Comparison of ENCODE assay signal across 8 mouse cellular contexts in the genomic region with DNA sequence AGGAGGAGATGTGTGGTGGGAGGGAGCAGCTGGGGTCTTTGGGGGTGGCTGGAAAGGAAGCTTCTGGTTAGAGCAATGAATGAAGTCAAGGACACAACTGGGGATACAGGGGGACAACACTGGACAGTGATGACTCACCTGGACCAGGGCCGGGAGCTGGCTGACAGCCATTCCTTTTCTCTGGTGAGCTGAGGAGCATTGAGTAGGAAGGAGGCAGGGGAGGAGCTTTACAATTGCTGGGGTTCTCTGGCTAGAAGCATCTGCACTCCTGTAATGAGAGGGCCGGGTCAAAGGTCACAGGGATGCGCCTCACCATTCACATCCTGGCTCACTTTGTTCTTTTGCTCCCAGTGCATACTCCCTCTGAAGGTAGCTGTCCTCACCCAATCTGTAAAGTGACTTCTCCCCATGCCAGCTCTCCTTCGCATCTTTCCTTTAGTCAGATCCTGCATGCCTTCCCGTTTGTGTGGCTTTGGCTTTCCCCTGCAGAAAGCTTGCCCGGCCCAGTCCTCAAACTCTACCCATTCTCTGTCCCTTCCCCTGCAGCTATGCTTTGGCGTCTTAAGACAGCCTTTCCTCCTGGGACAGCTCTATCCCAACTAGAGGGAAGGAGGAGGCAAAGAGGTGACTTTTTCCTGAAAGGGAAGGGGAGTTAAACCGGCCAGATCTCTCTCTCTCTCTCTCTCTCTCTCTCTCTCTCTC. TPM values are rescaled to one million over a fixed set of nuclear protein-coding genes. Genes with fewer than 3 reads are reported as not detected.
DNase-seq lines count a peak whose midpoint lies in the region; ATAC-seq and TF ChIP-seq lines count a peak whose summit lies in the region.

No protein-coding gene starts in this region.

- H3K9ac ChIP-seq in lung, embryonic 16.5 days (ENCODE audit: low read length): peak overlapping the region; percentile 64
- H3K9ac ChIP-seq in heart, embryonic 14.5 days (ENCODE audit: low read length): peak overlapping the region; percentile 76
- H3K9ac ChIP-seq in limb, embryonic 11.5 days (ENCODE audit: low read length): peak overlapping the region; percentile 63
- peak overlapping the region; percentile 73 for H3K9ac ChIP-seq in stomach, embryonic 16.5 days (ENCODE audit: low read length)

- peak overlapping the region; percentile 75 for H3K4me2 ChIP-seq in lung, embryonic 16.5 days (ENCODE audit: low read depth, low read length)
- peak overlapping the region; percentile 87 for H3K4me2 ChIP-seq in heart, embryonic 14.5 days (ENCODE audit: low read length)
- H3K4me2 ChIP-seq in limb, embryonic 11.5 days (ENCODE audit: low read depth, severe bottlenecking): peak overlapping the region; percentile 62
- H3K4me2 ChIP-seq in stomach, embryonic 16.5 days (ENCODE audit: low read depth, low read length): peak overlapping the region; percentile 66

- DNase-seq in lung, adult 2 months: no peak
- DNase-seq in cerebellum, adult 2 months: peak; percentile 48 to 49
- DNase-seq in limb, embryonic 11.5 days (ENCODE audit: low spot score): no peak
- no peak for DNase-seq in thymus, adult 18-20 months
- DNase-seq in layer of hippocampus, adult 9-10 months (ENCODE audit: low spot score): no peak

- 0 out of 2 replicates have a peak, but pooled peaks cover 2% of the 10 kb centered on the region for H3K36me3 ChIP-seq in lung, embryonic 16.5 days (ENCODE audit: control insufficient read depth, insufficient read depth, low read length)
- H3K36me3 ChIP-seq in heart, embryonic 14.5 days (ENCODE audit: control insufficient read depth, insufficient read depth, low read length): peaks cover 16% of the 10 kb centered on the region
- H3K36me3 ChIP-seq in limb, embryonic 11.5 days (ENCODE audit: control insufficient read depth, insufficient read depth, low read length): peaks cover 9% of the 10 kb centered on the region; the same call in 1 of the 2 replicates
- no peaks in the 10 kb centered on the region for H3K36me3 ChIP-seq in stomach, embryonic 16.5 days (ENCODE audit: control insufficient read depth, insufficient read depth, low read length)

- H3K9me3 ChIP-seq in lung, embryonic 16.5 days (ENCODE audit: control insufficient read depth, low read length): no peaks in the 10 kb centered on the region
- H3K9me3 ChIP-seq in heart, embryonic 14.5 days (ENCODE audit: control insufficient read depth, low read length): no peaks in the 10 kb centered on the region
- H3K9me3 ChIP-seq in limb, embryonic 11.5 days (ENCODE audit: control insufficient read depth, low read length): no peaks in the 10 kb centered on the region
- H3K9me3 ChIP-seq in stomach, embryonic 16.5 days (replicated peaks; ENCODE audit: control insufficient read depth, low read length): no peaks in the 10 kb centered on the region

- no peak for ATAC-seq in lung, embryonic 16.5 days (ENCODE audit: low read depth)
- ATAC-seq in heart, embryonic 14.5 days (ENCODE audit: insufficient number of reproducible peaks, insufficient read depth, low FRiP score, low read depth): no peak
- ATAC-seq in limb, embryonic 11.5 days (ENCODE audit: insufficient number of reproducible peaks, low FRiP score, low TSS enrichment, low read depth): no peak
- ATAC-seq in stomach, embryonic 16.5 days (ENCODE audit: insufficient read depth, low FRiP score): no peak

- no peak for TF ChIP-seq CTCF in lung, adult 2 months (IDR thresholded peaks at IDR 0.05; ENCODE audit: insufficient read depth, low read length)
- TF ChIP-seq CTCF in cerebellum, adult 2 months (IDR thresholded peaks at IDR 0.05; ENCODE audit: borderline replicate concordance, insufficient read depth, low read depth, low read length): no peak

- no peak for TF ChIP-seq POLR2A in lung, adult 2 months (IDR thresholded peaks at IDR 0.05; ENCODE audit: borderline replicate concordance, extremely low read depth, low read depth, low read length)
- no peak for TF ChIP-seq POLR2A in cerebellum, adult 2 months (IDR thresholded peaks at IDR 0.05; ENCODE audit: borderline replicate concordance, insufficient read depth, low read length)

- WGBS in lung, embryonic 16.5 days: 36% methylated on average over 8 of the region's 8 CpGs
- WGBS in lung, adult 2 months: 43% methylated on average over 8 of the region's 8 CpGs
- WGBS in cerebellum, adult 2 months: 33% methylated on average over 8 of the region's 8 CpGs
- 56% methylated on average over 8 of the region's 8 CpGs for WGBS in heart, embryonic 14.5 days
- WGBS in limb, embryonic 11.5 days: 53% methylated on average over 8 of the region's 8 CpGs
- WGBS in stomach, embryonic 16.5 days: 41% methylated on average over 8 of the region's 8 CpGs

- H3K27me3 ChIP-seq in lung, embryonic 16.5 days (ENCODE audit: control insufficient read depth, insufficient read depth, low read depth, low read length): no peaks in the 10 kb centered on the region
- no peaks in the 10 kb centered on the region for H3K27me3 ChIP-seq in cerebellum, adult 2 months (ENCODE audit: control insufficient read depth, insufficient read depth, low read length)
- H3K27me3 ChIP-seq in heart, embryonic 14.5 days (ENCODE audit: control insufficient read depth, insufficient read depth, low read length): no peaks in the 10 kb centered on the region
- no peaks in the 10 kb centered on the region for H3K27me3 ChIP-seq in limb, embryonic 11.5 days (ENCODE audit: control insufficient read depth, insufficient read depth, low read length)
- H3K27me3 ChIP-seq in stomach, embryonic 16.5 days (ENCODE audit: control insufficient read depth, insufficient read depth, low read length): no peaks in the 10 kb centered on the region

- H3K4me3 ChIP-seq in lung, embryonic 16.5 days (ENCODE audit: low read length): peak overlapping the region; percentile 52
- no peak overlapping the region for H3K4me3 ChIP-seq in lung, adult 2 months (replicated peaks; ENCODE audit: extremely low read depth, low read depth, low read length)
- peak overlapping the region; percentile 13 for H3K4me3 ChIP-seq in cerebellum, adult 2 months (replicated peaks; ENCODE audit: insufficient read depth, low read depth, low read length)
- peak overlapping the region; percentile 51 to 52 for H3K4me3 ChIP-seq in heart, embryonic 14.5 days (ENCODE audit: control insufficient read depth in 1 of 2, insufficient read depth in 1 of 2, low read depth in 1 of 2, low read length in 2 of 2)
- peak overlapping the region; percentile 28 for H3K4me3 ChIP-seq in limb, embryonic 11.5 days (ENCODE audit: low read depth, low read length)
- peak overlapping the region; percentile 52 for H3K4me3 ChIP-seq in stomach, embryonic 16.5 days (replicated peaks; ENCODE audit: low read length)

- peaks cover 6% of the 10 kb centered on the region; the same call in 1 of the 2 replicates for H3K4me1 ChIP-seq in lung, embryonic 16.5 days (replicated peaks; ENCODE audit: control insufficient read depth, insufficient read depth, low read length)
- H3K4me1 ChIP-seq in lung, adult 2 months (ENCODE audit: control insufficient read depth, insufficient read depth, low read length): no peaks in the 10 kb centered on the region; the same call in 1 of the 2 replicates
- peaks cover 8% of the 10 kb centered on the region; the same call in 1 of the 2 replicates for H3K4me1 ChIP-seq in cerebellum, adult 2 months (ENCODE audit: control insufficient read depth, insufficient read depth, low read length)
- H3K4me1 ChIP-seq in heart, embryonic 14.5 days (ENCODE audit: control insufficient read depth in 2 of 2, insufficient read depth in 2 of 2, low read length in 2 of 2): peaks cover 0 to 8% of the 10 kb centered on the region in 2 experiments; a peak in 3 of 4 replicates
- peaks cover 8% of the 10 kb centered on the region; the same call in 1 of the 2 replicates for H3K4me1 ChIP-seq in limb, embryonic 11.5 days (ENCODE audit: control insufficient read depth, insufficient read depth, low read length)
- peaks cover 7% of the 10 kb centered on the region for H3K4me1 ChIP-seq in stomach, embryonic 16.5 days (ENCODE audit: control insufficient read depth, insufficient read depth, low read length)

- H3K27ac ChIP-seq in lung, embryonic 16.5 days (ENCODE audit: low read length): no peak overlapping the region
- no peak overlapping the region for H3K27ac ChIP-seq in cerebellum, adult 2 months (ENCODE audit: insufficient read depth, low read length)
- H3K27ac ChIP-seq in heart, embryonic 14.5 days (replicated peaks in 1 of 2; ENCODE audit: control insufficient read depth in 1 of 2, insufficient read depth in 1 of 2, low read depth in 2 of 2, low read length in 2 of 2): no peak overlapping the region
- H3K27ac ChIP-seq in limb, embryonic 11.5 days (replicated peaks; ENCODE audit: low read depth, low read length): no peak overlapping the region
- H3K27ac ChIP-seq in stomach, embryonic 16.5 days (ENCODE audit: low read length): no peak overlapping the region

RNA-seq across cellular contexts. Expression of a gene that starts 1.1 kb away (rescaled TPM):
- 7.3 and 8.3 TPM in 2 replicates for polyA plus RNA-seq in lung, embryonic 16.5 days (2015; fragmentation: Nextera tagmentation; extraction: Ambion mirVana)
- 0.49 and 0.72 TPM in 2 replicates for polyA plus RNA-seq in lung, adult 2 months (2012; rRNA removed)
- polyA plus RNA-seq in cerebellum, adult 2 months (2012; rRNA removed): 7.1 TPM in 2 replicates
- 2.7 and 3.1 TPM in 2 replicates for polyA plus RNA-seq in heart, embryonic 14.5 days (2014; fragmentation: Nextera tagmentation; extraction: Ambion mirVana)
- polyA plus RNA-seq in limb, embryonic 11.5 days (2014; fragmentation: Nextera tagmentation; extraction: Ambion mirVana): 15.5 and 17.8 TPM in 2 replicates
- polyA plus RNA-seq in stomach, embryonic 16.5 days (2015; fragmentation: Nextera tagmentation; extraction: Ambion mirVana): 5.6 and 6.9 TPM in 2 replicates

RNA-seq across cellular contexts. Expression of a gene that starts 29.6 kb away (rescaled TPM):
- 11.1 and 11.4 TPM in 2 replicates for polyA plus RNA-seq in lung, embryonic 16.5 days (2015; fragmentation: Nextera tagmentation; extraction: Ambion mirVana)
- polyA plus RNA-seq in lung, adult 2 months (2012; rRNA removed): 0.74 and 1.4 TPM in 2 replicates
- polyA plus RNA-seq in cerebellum, adult 2 months (2012; rRNA removed): 18.8 and 19.2 TPM in 2 replicates
- 7.0 and 7.8 TPM in 2 replicates for polyA plus RNA-seq in heart, embryonic 14.5 days (2014; fragmentation: Nextera tagmentation; extraction: Ambion mirVana)
- 16.6 and 21.3 TPM in 2 replicates for polyA plus RNA-seq in limb, embryonic 11.5 days (2014; fragmentation: Nextera tagmentation; extraction: Ambion mirVana)
- polyA plus RNA-seq in stomach, embryonic 16.5 days (2015; fragmentation: Nextera tagmentation; extraction: Ambion mirVana): 11.6 and 11.8 TPM in 2 replicates

RNA-seq across cellular contexts. Expression of a gene that starts 35.9 kb away (rescaled TPM):
- not detected in 2 replicates for polyA plus RNA-seq in lung, embryonic 16.5 days (2015; fragmentation: Nextera tagmentation; extraction: Ambion mirVana)
- polyA plus RNA-seq in lung, adult 2 months (2012; rRNA removed): 0.09 and 0.17 TPM in 2 replicates
- not detected in 2 replicates for polyA plus RNA-seq in cerebellum, adult 2 months (2012; rRNA removed)
- 0.08 and 0.15 TPM in 2 replicates for polyA plus RNA-seq in heart, embryonic 14.5 days (2014; fragmentation: Nextera tagmentation; extraction: Ambion mirVana)
- polyA plus RNA-seq in limb, embryonic 11.5 days (2014; fragmentation: Nextera tagmentation; extraction: Ambion mirVana): 0.11 and 0.16 TPM in 2 replicates
- polyA plus RNA-seq in stomach, embryonic 16.5 days (2015; fragmentation: Nextera tagmentation; extraction: Ambion mirVana): 0.14 and 0.19 TPM in 2 replicates

RNA-seq across cellular contexts. Expression of a gene that starts 45.0 kb away (rescaled TPM):
- 0.45 and 0.63 TPM in 2 replicates for polyA plus RNA-seq in lung, embryonic 16.5 days (2015; fragmentation: Nextera tagmentation; extraction: Ambion mirVana)
- polyA plus RNA-seq in lung, adult 2 months (2012; rRNA removed): 0.26 and 0.32 TPM in 2 replicates
- 1.5 and 1.7 TPM in 2 replicates for polyA plus RNA-seq in cerebellum, adult 2 months (2012; rRNA removed)
- polyA plus RNA-seq in heart, embryonic 14.5 days (2014; fragmentation: Nextera tagmentation; extraction: Ambion mirVana): 0.35 and 0.55 TPM in 2 replicates
- polyA plus RNA-seq in limb, embryonic 11.5 days (2014; fragmentation: Nextera tagmentation; extraction: Ambion mirVana): 1.2 and 1.5 TPM in 2 replicates
- polyA plus RNA-seq in stomach, embryonic 16.5 days (2015; fragmentation: Nextera tagmentation; extraction: Ambion mirVana): 0.57 and 0.62 TPM in 2 replicates

RNA-seq across cellular contexts. Expression of a gene that starts 45.1 kb away (rescaled TPM):
- 1.9 and 2.0 TPM in 2 replicates for polyA plus RNA-seq in lung, embryonic 16.5 days (2015; fragmentation: Nextera tagmentation; extraction: Ambion mirVana)
- polyA plus RNA-seq in lung, adult 2 months (2012; rRNA removed): 0.19 and 0.28 TPM in 2 replicates
- polyA plus RNA-seq in cerebellum, adult 2 months (2012; rRNA removed): 3.5 and 3.6 TPM in 2 replicates
- 0.77 TPM in 2 replicates for polyA plus RNA-seq in heart, embryonic 14.5 days (2014; fragmentation: Nextera tagmentation; extraction: Ambion mirVana)
- 1.2 and 1.3 TPM in 2 replicates for polyA plus RNA-seq in limb, embryonic 11.5 days (2014; fragmentation: Nextera tagmentation; extraction: Ambion mirVana)
- polyA plus RNA-seq in stomach, embryonic 16.5 days (2015; fragmentation: Nextera tagmentation; extraction: Ambion mirVana): 1.5 and 1.8 TPM in 2 replicates

Comparison
In these comparisons a context has a peak if more than half of its experiments do, and no peak if none do; other contexts are left out.
1. DNase-seq: peak in cerebellum, adult 2 months (2 of 2); none in lung, adult 2 months (single experiment), limb, embryonic 11.5 days (single experiment), thymus, adult 18-20 months (0 of 2) and layer of hippocampus, adult 9-10 months (single experiment).
2. Peak in every context shown above with its lines, with median percentiles within 50 percentile points of each other: H3K4me2 ChIP-seq and H3K9ac ChIP-seq.